Mouse (Mus musculus) hindbrain, embryonic 16.5 days (tissue): Measurements from ENCODE around the gene Esp6. TPM values are rescaled to one million over a fixed set of nuclear protein-coding genes. Genes with fewer than 3 reads are reported as not detected.

Experiments used
- polyA plus RNA-seq: library from polyadenylated mRNA; unstranded; fragments of >200 nt; fragmentation: Nextera tagmentation; extraction: Ambion mirVana; gene quantifications from 2 replicates; pipeline ENCODE4 v1.2.1, GENCODE M21; 2015

Gene Esp6
- polyA plus RNA-seq, 1 experiment from 2014 or later, result not detected

Other genes with a start within 250 kb of the Esp6 start
- gene Crisp1, start 242.3 kb upstream of the Esp6 start, polyA plus RNA-seq, result 0.17 TPM in 1 of 2 replicates, not detected in the other
- gene Esp8, start 41.5 kb upstream of the Esp6 start, polyA plus RNA-seq, result not detected in 2 replicates
- gene Esp4, start 37.1 kb downstream of the Esp6 start, polyA plus RNA-seq, result not detected in 2 replicates
- gene Esp3, start 70.6 kb downstream of the Esp6 start, polyA plus RNA-seq, result not detected in 2 replicates
- not detected in 2 replicates for gene Esp1, start 165.6 kb downstream of the Esp6 start, polyA plus RNA-seq
- gene Crisp2, start 245.5 kb downstream of the Esp6 start, polyA plus RNA-seq, result not detected in 2 replicates
- gene Rhag, start 249.6 kb downstream of the Esp6 start, polyA plus RNA-seq, result 0.09 and 0.14 TPM in 2 replicates